Mouse (Mus musculus) cerebellum, adult 9-11 months (tissue): ENCODE measurements around the gene Slc16a3.

ENCODE experiments used
- DNase-seq: peaks from one replicate; pipeline ENCODE4 v3.0.0; 2022

Slc16a3 gene

DNA sequence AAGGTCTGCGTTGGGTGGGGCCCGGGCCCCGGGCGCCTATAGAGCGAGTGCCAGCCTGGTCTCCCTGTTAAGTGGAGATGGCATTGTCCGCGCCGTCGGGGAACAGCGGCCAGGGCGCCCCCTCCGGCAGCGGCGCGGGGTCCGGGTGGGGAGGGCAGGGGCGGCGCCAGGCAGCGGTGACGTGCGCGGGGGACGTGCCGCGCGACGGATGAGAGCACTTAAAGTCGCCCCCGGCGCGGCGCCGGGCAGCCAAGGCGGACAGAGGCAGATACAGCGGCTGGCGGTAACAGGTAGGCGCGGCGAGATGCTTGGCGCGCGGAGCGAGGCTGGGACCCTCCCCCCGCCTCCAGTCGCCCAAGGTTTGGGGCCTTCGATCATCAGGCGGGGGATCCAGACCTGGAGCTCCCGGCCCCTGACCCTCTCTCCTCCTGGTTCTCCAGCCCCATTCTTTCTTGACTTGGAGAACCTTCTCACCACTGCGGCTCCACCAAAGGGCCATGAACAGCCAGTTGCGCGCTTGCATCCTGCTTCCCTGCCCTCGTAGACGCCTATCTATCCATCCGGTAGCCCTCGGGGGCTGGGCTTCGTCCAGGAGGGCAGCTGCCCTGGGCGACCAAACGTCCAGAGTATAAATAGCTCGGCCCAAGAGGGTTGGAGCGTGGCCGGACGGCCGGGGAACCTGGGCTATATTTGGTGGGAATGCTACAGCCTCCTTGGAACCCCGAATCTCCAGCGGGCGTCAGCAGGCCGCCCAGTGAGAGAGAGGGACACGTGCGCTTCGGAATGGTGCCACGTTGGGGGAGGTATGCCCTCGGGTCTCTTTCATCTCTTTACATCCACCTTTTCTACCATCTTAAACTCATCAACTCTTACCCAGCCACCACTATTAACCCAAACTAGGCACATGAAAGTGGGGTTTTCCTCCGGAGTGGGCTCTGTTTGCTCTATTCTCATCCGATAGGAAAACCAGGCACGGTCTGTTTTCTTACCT is 876 bp downstream of the Slc16a3 start:
- DNase-seq, result no peak

DNA sequence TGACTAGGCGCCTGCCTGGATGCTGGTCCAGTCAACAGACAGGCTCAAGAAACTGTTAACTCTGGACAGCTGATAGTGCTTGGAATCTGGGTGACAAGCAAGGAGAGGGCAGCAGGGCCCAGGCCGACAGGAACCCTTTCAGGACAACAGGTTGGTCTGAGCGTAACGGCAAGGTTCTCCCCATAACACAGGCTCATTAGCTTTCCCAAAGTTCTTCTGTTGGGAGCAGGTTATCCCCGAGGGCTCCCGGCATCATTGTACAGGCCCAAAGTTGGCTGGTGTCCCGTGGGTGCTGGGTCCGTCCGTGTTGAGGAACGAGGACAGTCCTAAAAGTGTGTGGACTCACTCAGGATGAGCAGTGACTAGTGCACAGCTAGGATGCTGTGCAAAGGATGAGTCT is 1.6 kb downstream of the Slc16a3 start:
- DNase-seq, result no peak

DNA sequence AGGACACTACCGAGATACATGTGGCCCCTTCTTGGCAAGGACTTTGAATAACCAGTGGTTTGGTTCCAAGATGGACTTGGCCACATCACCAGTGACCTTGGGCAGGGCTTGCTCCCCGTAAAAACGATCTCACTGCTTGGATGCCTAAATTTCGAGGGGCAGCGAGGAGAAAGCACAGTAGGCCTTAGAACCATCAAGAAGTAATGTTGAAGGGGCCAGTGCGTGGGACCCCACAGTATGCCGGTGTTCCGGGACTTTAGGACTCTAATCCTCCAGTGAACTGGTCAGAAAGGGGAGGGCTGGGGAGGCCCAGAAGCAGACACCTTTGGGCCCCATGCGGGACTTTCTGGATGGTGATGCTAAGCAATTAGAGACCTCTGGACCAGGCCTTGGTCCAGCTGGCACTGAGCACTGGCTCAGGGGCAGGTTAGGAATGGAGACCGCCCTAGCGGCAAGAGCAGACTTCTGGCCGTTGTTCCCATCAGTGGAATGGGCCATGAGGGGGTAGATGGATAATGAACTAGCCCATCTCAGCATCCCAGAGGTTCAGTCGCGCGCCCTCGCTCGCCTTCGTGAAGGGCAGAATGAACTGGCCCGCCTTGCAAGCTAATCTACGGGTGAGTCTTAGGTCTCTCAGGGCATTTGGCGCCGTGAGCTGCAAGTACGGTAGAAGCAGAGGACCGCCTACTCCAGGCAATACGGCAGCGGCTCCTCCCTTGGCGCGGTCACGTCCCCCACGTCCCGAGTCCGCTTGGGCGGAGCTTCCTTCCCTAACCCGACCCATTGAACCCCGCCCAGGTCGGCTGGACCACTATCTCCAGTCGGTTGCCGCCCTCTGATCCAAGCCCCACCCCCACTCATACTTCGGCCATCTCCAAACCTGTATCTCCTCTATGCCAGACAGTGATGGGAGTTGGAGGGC is 2.3 kb downstream of the Slc16a3 start:
- peak; percentile 93 for DNase-seq

GRCm38 (mm10) chr11:120951237-120951636 is 3.0 kb downstream of the Slc16a3 start:
- no peak for DNase-seq

- DNase-seq, result no peak
Observed at GRCm38 (mm10) chr11:120951731-120952730, 3.8 kb downstream of the Slc16a3 start.

- DNase-seq, result no peak
Observed at GRCm38 (mm10) chr11:120954936-120955335, 6.7 kb downstream of the Slc16a3 start.

GRCm38 (mm10) chr11:120955701-120956100 is 7.4 kb downstream of the Slc16a3 start:
- DNase-seq, result no peak

DNA sequence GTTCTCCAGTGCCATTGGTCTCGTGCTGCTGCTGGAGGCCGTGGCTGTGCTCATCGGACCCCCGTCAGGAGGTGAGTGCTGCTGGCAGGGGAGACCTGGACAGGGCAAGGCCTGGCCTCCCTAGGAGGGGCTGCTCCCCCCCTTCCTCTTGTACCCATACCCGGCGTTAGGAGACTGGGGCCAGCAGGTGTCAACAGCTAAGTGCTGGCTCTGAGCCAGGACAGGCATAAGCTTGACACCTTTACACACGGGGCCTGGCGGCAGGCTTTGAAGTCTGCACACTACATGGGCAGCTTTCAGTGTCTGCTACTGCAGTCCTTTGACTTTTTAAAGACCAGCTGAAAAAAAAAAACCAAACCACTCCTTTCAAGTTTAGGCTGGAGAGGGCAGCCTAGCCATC is 8.8 kb downstream of the Slc16a3 start:
- no peak for DNase-seq

DNA sequence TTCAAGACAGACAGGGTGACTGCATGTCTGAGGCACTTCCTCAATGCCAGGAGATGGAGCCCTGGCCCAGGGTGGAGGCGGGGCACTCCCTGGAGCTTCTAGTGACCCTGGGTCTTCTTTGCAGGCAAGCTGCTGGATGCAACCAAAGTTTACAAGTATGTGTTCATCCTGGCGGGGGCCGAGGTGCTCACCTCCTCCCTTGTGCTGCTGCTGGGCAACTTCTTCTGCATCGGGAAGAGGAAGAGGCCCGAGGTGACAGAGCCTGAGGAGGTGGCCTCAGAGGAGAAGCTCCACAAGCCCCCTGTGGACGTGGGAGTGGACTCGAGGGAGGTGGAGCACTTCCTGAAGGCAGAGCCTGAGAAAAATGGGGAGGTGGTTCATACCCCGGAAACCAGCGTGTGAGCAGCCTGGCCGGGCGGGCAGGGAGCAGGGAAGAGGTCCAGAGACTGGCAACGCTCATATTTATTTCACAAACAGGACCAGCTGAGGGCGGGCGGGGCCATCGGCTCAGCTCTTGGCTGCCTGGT is 9.5 kb downstream of the Slc16a3 start:
- no peak for DNase-seq

GRCm38 (mm10) chr11:120959066-120959465 is 10.8 kb downstream of the Slc16a3 start:
- no peak for DNase-seq

- DNase-seq, result no peak
Observed at GRCm38 (mm10) chr11:120959564-120959963, 11.3 kb downstream of the Slc16a3 start.

- no peak for DNase-seq
Observed at GRCm38 (mm10) chr11:120960248-120960647, 12.0 kb downstream of the Slc16a3 start.

DNA sequence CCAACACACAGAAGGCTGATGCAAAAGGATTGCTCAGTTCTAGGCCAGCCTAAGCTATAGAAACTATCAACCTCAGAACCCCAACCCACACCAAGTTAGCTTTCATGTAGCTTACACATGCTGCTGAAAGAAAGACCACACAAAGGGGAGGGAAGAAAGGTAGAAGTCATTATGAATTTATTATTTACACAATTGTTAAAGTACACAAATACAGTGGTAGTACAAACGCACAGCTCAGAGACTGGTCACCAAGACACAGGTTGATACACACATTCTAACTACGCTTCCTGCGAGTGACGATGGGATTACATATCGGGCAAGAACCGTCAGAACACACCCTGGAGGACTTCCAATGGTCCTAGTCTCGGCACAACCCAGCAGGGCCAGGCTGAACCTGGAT is 13.3 kb downstream of the Slc16a3 start:
- no peak for DNase-seq

GRCm38 (mm10) chr11:120962050-120962771 is 13.9 kb downstream of the Slc16a3 start:
- no peak for DNase-seq

DNA sequence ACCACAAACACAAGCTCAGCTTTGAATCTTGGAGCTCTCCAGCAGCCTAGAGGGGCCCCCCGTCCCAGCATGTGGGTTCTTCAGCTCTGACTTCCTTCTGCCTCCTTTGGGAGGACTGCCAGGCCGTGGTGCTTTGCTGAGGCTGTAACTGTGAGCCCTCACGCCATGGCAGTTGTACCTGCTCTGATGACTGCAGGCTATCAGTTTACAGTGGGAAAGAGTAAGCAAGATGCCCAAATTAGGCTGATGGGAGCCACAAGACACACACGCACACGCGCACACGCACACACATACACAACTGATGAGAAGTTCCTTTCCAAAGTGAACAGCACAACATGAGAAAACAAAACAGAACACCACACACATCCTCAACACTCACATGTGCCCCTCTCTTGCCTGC is 14.6 kb downstream of the Slc16a3 start:
- no peak for DNase-seq

GRCm38 (mm10) chr11:120964195-120965157 is 16.2 kb downstream of the Slc16a3 start:
- no peak for DNase-seq

GRCm38 (mm10) chr11:120965587-120965986 is 17.3 kb downstream of the Slc16a3 start:
- DNase-seq, result no peak

DNA sequence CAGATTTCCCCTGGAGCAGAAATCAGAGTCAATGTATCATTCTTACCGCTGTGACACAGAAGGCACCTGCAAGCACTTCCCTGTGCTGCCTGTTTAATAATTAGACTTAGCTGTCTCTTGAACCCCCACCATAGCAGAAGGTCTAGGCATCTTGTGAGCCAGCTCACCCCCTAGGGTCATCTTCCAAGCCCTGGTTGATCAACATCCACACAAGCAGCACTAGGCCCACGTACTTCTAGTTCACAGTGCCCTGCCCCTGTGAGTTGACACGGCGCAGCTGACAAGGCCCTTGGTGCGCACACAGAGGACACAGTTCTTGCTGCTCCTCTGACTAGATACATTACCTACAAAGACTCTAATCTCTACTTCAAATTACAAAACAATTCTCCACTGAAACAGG is 21.5 kb downstream of the Slc16a3 start:
- no peak for DNase-seq

- no peak for DNase-seq
Observed at GRCm38 (mm10) chr11:120971237-120971636, 23.0 kb downstream of the Slc16a3 start.

DNA sequence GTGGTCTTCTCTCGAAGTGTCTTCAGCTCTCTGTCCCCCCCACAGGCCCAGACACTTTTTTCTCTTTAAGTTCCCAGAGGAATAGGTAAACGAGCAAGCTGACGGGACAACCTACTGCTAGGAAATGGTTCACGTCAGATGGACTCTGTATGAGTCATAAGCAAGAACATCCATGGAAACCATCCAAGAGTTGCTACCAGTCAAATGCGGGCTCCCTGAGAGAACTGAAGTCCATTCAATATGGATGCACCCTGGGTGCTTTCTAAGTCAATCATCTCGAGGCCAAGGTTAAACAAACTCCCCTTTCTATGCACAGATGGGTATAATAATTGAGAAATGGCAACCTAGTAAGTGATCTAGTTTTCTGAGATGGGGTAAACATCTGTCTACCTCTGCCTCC is 25.0 kb downstream of the Slc16a3 start:
- no peak for DNase-seq
